Mouse (Mus musculus) bone marrow macrophage, adult 2 months (primary cell): ENCODE data around the gene Dus2. TPM values are rescaled to one million over a fixed set of nuclear protein-coding genes. Genes with fewer than 3 reads are reported as not detected.

Experiments
- H3K27ac ChIP-seq: 2 replicates; pipeline ENCODE4 v1.5.1; 2012; ENCODE audit warnings: low read depth, low read length; ENCODE audit not compliant: insufficient read depth
- H3K4me1 ChIP-seq: 2 replicates; pipeline ENCODE4 v1.6.1; 2012; ENCODE audit warnings: low read length; ENCODE audit not compliant: control insufficient read depth, insufficient read depth
- H3K4me3 ChIP-seq: 2 replicates; pipeline ENCODE4 v1.5.1; 2012; ENCODE audit warnings: mild to moderate bottlenecking, low read length, moderate library complexity; ENCODE audit not compliant: insufficient read depth
- CTCF ChIP-seq: IDR thresholded peaks from 2 replicates; pipeline ENCODE4 v1.5.1; 2012; ENCODE audit warnings: low read depth, mild to moderate bottlenecking, low read length, moderate library complexity
- POLR2A ChIP-seq: IDR thresholded peaks from 2 replicates; pipeline ENCODE4 v1.6.1; 2012; ENCODE audit warnings: mild to moderate bottlenecking, low read depth, low read length, borderline replicate concordance
- polyA plus RNA-seq: library from polyadenylated mRNA; stranded (reverse); fragments of >200 nt; gene quantifications from 2 replicates; pipeline ENCODE4 v1.2.4, GENCODE M21; 2012; ENCODE audit not compliant: missing spikeins, insufficient read depth, insufficient read length

Dus2 gene
- polyA plus RNA-seq, 1 experiment, result 6.1 TPM

- no peak overlapping the region for H3K4me3 ChIP-seq
These were observed 65.4 kb downstream of the Dus2 start for GRCm38 (mm10) chr8:106056455-106056982.

GRCm38 (mm10) chr8:106058731-106059612 is 67.8 kb downstream of the Dus2 start, which contains the start of gene Nfatc3:
Nfatc3 (plus strand) TSS chr8:106058840.
- H3K4me3 ChIP-seq, result peak within 1 kb of the TSS; percentile 81
- TF ChIP-seq CTCF, result no peak
- TF ChIP-seq POLR2A, result 0 out of 2 replicates have a peak, but pooled peaks have one; percentile 35
- H3K27ac ChIP-seq, result peak within 1 kb of the TSS; percentile 90
- H3K4me1 ChIP-seq, result peaks cover 32% of the 10 kb centered on the region

More at GRCm38 (mm10) chr8:106056455-106056982, 65.4 kb downstream of the Dus2 start:
- peaks cover 31% of the 10 kb centered on the region for H3K4me1 ChIP-seq
- no peak for TF ChIP-seq CTCF
- TF ChIP-seq POLR2A, result no peak
- peak overlapping the region; percentile 5; the same call in 1 of the 2 replicates for H3K27ac ChIP-seq

- Histone ChIP-seq H3K4me1 (peaks cover 30% of the 10 kb centered on the region), H3K27ac (peak overlapping the region; percentile 85), H3K4me3 (peak overlapping the region; percentile 78)
- no peak for TF ChIP-seq POLR2A
- TF ChIP-seq CTCF, result no peak
These were observed 68.7 kb downstream of the Dus2 start for GRCm38 (mm10) chr8:106059613-106060371.

- peak overlapping the region; percentile 51 for H3K4me3 ChIP-seq
- H3K4me1 ChIP-seq, result peaks cover 33% of the 10 kb centered on the region
- TF ChIP-seq POLR2A, result no peak
- peak overlapping the region; percentile 85; the same call in 1 of the 2 replicates for H3K27ac ChIP-seq
These were observed 69.4 kb downstream of the Dus2 start for GRCm38 (mm10) chr8:106060521-106060920.

GRCm38 (mm10) chr8:106061686-106062085 is 70.5 kb downstream of the Dus2 start:
- TF ChIP-seq POLR2A (no peak), CTCF (no peak)
- no peak overlapping the region for H3K27ac ChIP-seq
- peaks cover 26% of the 10 kb centered on the region for H3K4me1 ChIP-seq
- H3K4me3 ChIP-seq, result peak overlapping the region; percentile 35; the same call in 1 of the 2 replicates

DNA sequence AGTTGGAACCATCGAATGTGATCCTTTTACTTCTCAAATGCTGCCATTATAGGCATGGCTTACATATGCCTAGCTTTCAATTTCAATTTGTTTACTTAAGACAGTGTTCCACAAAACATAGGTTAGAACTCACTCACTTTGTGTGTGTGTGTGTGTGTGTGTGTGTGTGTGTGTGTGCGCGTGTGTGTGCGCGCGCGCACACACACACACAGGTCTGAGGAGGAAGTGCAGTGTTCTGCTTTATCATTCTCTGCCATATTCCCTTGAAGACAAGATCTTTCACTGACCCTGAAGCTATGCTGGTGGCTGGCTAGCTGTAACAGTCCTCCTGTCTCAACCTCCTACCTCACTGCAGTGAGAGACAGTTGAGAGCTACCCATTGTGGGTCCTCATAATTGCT is 71.9 kb downstream of the Dus2 start:
- peaks cover 14% of the 10 kb centered on the region for H3K4me1 ChIP-seq
- no peak overlapping the region for H3K4me3 ChIP-seq
- no peak for TF ChIP-seq POLR2A
- no peak for TF ChIP-seq CTCF
- no peak overlapping the region for H3K27ac ChIP-seq

DNA sequence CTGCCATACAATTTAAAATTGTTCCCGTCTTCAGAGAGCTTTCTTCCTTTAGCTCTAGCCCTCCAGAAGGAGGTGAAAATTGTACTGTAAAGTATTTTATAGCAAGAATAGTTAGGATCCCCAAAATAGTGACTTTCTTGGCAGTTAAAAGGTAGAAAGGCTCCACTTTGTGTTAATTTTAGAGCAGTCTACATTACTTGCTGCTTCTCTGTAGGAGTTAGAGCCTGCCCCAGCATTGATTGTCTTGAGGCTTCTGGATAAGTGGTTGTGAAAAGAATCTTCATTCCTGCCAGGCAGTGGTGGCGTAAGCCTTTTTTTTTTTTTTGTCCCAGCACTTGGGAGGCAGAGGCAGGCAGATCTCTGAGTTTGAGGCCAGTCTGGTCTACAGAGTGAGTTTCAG is 75.6 kb downstream of the Dus2 start:
- H3K4me3 ChIP-seq, result no peak overlapping the region
- H3K27ac ChIP-seq, result no peak overlapping the region
- TF ChIP-seq CTCF, result no peak
- TF ChIP-seq POLR2A, result no peak
- H3K4me1 ChIP-seq, result peaks cover 12% of the 10 kb centered on the region

DNA sequence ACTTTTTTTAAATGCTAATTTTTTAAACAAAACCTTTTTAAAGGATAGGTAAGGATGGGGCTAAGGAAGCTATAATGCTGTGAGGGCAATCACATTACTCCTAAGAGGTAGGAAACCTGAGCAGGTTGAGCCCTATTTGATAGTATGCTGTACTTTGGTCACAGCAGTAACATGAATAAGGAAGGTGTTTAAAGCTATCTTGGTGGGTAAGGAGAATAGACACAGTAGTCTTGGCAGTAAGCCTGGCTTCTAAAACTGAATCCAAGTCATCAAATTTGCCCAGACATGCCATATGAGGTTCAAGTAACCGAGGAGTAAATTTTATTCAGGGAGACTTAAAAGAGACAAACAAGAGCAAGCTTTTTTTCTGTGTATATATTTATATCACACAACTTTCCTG is 78.4 kb downstream of the Dus2 start:
- TF ChIP-seq CTCF (no peak), POLR2A (no peak)
- no peak overlapping the region for H3K27ac ChIP-seq
- H3K4me1 ChIP-seq, result peaks cover 6% of the 10 kb centered on the region
- H3K4me3 ChIP-seq, result no peak overlapping the region

GRCm38 (mm10) chr8:106072113-106072512 is 81.0 kb downstream of the Dus2 start:
- H3K4me3 ChIP-seq, result no peak overlapping the region
- no peak overlapping the region for H3K27ac ChIP-seq
- TF ChIP-seq POLR2A, result no peak
- no peak for TF ChIP-seq CTCF
- peaks cover 4% of the 10 kb centered on the region for H3K4me1 ChIP-seq
